Mouse (Mus musculus): ENCODE data around the gene Hnrnpm. TPM values are rescaled to one million over a fixed set of nuclear protein-coding genes. Genes with fewer than 3 reads are reported as not detected.

Hnrnpm gene
- polyA plus RNA-seq, 1 experiment from 2014 or later, result 145 TPM

- 76% methylated on average over 3 of the region's 3 CpGs for WGBS
- no peaks in the 10 kb centered on the region for H3K4me1 ChIP-seq (replicated peaks; ENCODE audit: control insufficient read depth, insufficient read depth, low read length)
- H3K27ac ChIP-seq (ENCODE audit: low read depth, low read length), result no peak overlapping the region
- no peaks in the 10 kb centered on the region for H3K9me3 ChIP-seq (ENCODE audit: control insufficient read depth)
- H3K27me3 ChIP-seq (replicated peaks; ENCODE audit: control insufficient read depth, insufficient read depth, low read length), result no peaks in the 10 kb centered on the region
- ATAC-seq, result no peak
- no peak overlapping the region for H3K4me2 ChIP-seq (replicated peaks; ENCODE audit: low read depth)
- no peak overlapping the region for H3K4me3 ChIP-seq (ENCODE audit: low read depth, low read length)
- no peak for TF ChIP-seq CTCF (IDR thresholded peaks at IDR 0.05; ENCODE audit: low read depth)
- H3K9ac ChIP-seq (ENCODE audit: low read depth, low read length), result no peak overlapping the region
- peaks cover 32% of the 10 kb centered on the region for H3K36me3 ChIP-seq (ENCODE audit: control insufficient read depth, insufficient read depth)
Measured at GRCm38 (mm10) chr17:33709834-33710233, 23.2 kb upstream of the Hnrnpm start.

- H3K4me2 ChIP-seq (replicated peaks; ENCODE audit: low read depth), result no peak overlapping the region
- no peaks in the 10 kb centered on the region for H3K4me1 ChIP-seq (replicated peaks; ENCODE audit: control insufficient read depth, insufficient read depth, low read length)
- no peak overlapping the region for H3K27ac ChIP-seq (ENCODE audit: low read depth, low read length)
- no peak for ATAC-seq
- no peak for TF ChIP-seq CTCF (IDR thresholded peaks at IDR 0.05; ENCODE audit: low read depth)
- H3K27me3 ChIP-seq (replicated peaks; ENCODE audit: control insufficient read depth, insufficient read depth, low read length), result no peaks in the 10 kb centered on the region
- H3K4me3 ChIP-seq (ENCODE audit: low read depth, low read length), result no peak overlapping the region
- 90% methylated on average over 9 of the region's 9 CpGs for WGBS
- no peak overlapping the region for H3K9ac ChIP-seq (ENCODE audit: low read depth, low read length)
- H3K9me3 ChIP-seq (ENCODE audit: control insufficient read depth), result no peaks in the 10 kb centered on the region
- peaks cover 41% of the 10 kb centered on the region for H3K36me3 ChIP-seq (ENCODE audit: control insufficient read depth, insufficient read depth)
Measured at GRCm38 (mm10) chr17:33703091-33703490, 16.4 kb upstream of the Hnrnpm start.

GRCm38 (mm10) chr17:33702178-33702577 lies 15.5 kb upstream of the Hnrnpm start:
- no peak for ATAC-seq
- no peak for TF ChIP-seq CTCF (IDR thresholded peaks at IDR 0.05; ENCODE audit: low read depth)
- no peak overlapping the region for H3K27ac ChIP-seq (ENCODE audit: low read depth, low read length)
- no peaks in the 10 kb centered on the region for H3K9me3 ChIP-seq (ENCODE audit: control insufficient read depth)
- H3K4me1 ChIP-seq (replicated peaks; ENCODE audit: control insufficient read depth, insufficient read depth, low read length), result no peaks in the 10 kb centered on the region
- H3K27me3 ChIP-seq (replicated peaks; ENCODE audit: control insufficient read depth, insufficient read depth, low read length), result no peaks in the 10 kb centered on the region
- 80% methylated on average over 1 of the region's 1 CpGs for WGBS
- no peak overlapping the region for H3K4me3 ChIP-seq (ENCODE audit: low read depth, low read length)
- H3K4me2 ChIP-seq (replicated peaks; ENCODE audit: low read depth), result no peak overlapping the region
- H3K9ac ChIP-seq (ENCODE audit: low read depth, low read length), result no peak overlapping the region
- peaks cover 35% of the 10 kb centered on the region for H3K36me3 ChIP-seq (ENCODE audit: control insufficient read depth, insufficient read depth)

- Histone ChIP-seq H3K9me3 (ENCODE audit: control insufficient read depth) (no peaks in the 10 kb centered on the region), H3K9ac (ENCODE audit: low read depth, low read length) (no peak overlapping the region), H3K27me3 (replicated peaks; ENCODE audit: control insufficient read depth, insufficient read depth, low read length) (no peaks in the 10 kb centered on the region), H3K4me3 (ENCODE audit: low read depth, low read length) (no peak overlapping the region), H3K27ac (ENCODE audit: low read depth, low read length) (no peak overlapping the region), H3K36me3 (ENCODE audit: control insufficient read depth, insufficient read depth) (peaks cover 33% of the 10 kb centered on the region; the same call in 1 of the 2 replicates), H3K4me1 (replicated peaks; ENCODE audit: control insufficient read depth, insufficient read depth, low read length) (no peaks in the 10 kb centered on the region), H3K4me2 (replicated peaks; ENCODE audit: low read depth) (no peak overlapping the region)
- no peak for TF ChIP-seq CTCF (IDR thresholded peaks at IDR 0.05; ENCODE audit: low read depth)
- 85% methylated on average over 1 of the region's 1 CpGs for WGBS
- ATAC-seq, result no peak
Measured at GRCm38 (mm10) chr17:33695471-33695870, 8.8 kb upstream of the Hnrnpm start.

- peak overlapping the region; percentile 98 for H3K9ac ChIP-seq (ENCODE audit: low read depth, low read length)
- no peak for TF ChIP-seq CTCF (IDR thresholded peaks at IDR 0.05; ENCODE audit: low read depth)
- WGBS, result under 1% methylated on average over 41 of the region's 42 CpGs
- H3K9me3 ChIP-seq (ENCODE audit: control insufficient read depth), result no peaks in the 10 kb centered on the region
- peak; percentile 98 for ATAC-seq
- peaks cover 6% of the 10 kb centered on the region; the same call in 1 of the 2 replicates for H3K4me1 ChIP-seq (replicated peaks; ENCODE audit: control insufficient read depth, insufficient read depth, low read length)
- H3K27me3 ChIP-seq (replicated peaks; ENCODE audit: control insufficient read depth, insufficient read depth, low read length), result no peaks in the 10 kb centered on the region
- H3K36me3 ChIP-seq (ENCODE audit: control insufficient read depth, insufficient read depth), result no peaks in the 10 kb centered on the region
- H3K4me3 ChIP-seq (ENCODE audit: low read depth, low read length), result peak overlapping the region; percentile 87
- H3K27ac ChIP-seq (ENCODE audit: low read depth, low read length), result peak overlapping the region; percentile 94
- H3K4me2 ChIP-seq (replicated peaks; ENCODE audit: low read depth), result peak overlapping the region; percentile 78
Measured at GRCm38 (mm10) chr17:33685249-33685653, 1.4 kb downstream of the Hnrnpm start.

DNA sequence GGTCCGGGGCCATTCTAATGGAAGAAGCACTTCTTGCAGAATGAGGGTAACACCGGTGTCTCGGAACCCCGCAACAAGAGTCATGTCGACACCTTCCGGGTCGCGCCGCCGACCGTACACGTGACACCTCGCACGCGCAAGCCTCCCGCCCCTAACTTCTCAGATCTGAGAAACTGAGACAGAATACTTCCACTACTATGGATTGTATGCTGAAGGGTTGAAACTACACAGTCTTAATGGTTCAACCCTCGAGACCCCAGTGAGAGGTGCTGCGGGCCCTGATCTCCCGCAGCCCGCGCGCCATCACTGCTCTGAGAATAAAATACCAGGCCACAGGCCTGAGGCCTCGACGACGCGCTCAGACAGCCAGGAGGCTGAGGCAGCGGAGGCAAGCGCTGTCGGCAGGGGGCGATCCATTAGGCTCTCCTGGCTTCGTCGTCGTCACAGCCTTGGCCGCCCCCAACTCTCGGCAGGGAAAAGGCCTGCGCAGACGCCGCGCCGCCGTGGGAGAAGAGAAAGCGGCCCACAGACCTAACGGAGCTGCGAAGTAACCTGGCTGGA lies 1.9 kb downstream of the Hnrnpm start:
- Histone ChIP-seq H3K4me3 (ENCODE audit: low read depth, low read length) (peak overlapping the region; percentile 87), H3K9ac (ENCODE audit: low read depth, low read length) (peak overlapping the region; percentile 98), H3K9me3 (ENCODE audit: control insufficient read depth) (no peaks in the 10 kb centered on the region), H3K4me1 (replicated peaks; ENCODE audit: control insufficient read depth, insufficient read depth, low read length) (peaks cover 8% of the 10 kb centered on the region; the same call in 1 of the 2 replicates), H3K27ac (ENCODE audit: low read depth, low read length) (peak overlapping the region; percentile 94), H3K27me3 (replicated peaks; ENCODE audit: control insufficient read depth, insufficient read depth, low read length) (no peaks in the 10 kb centered on the region), H3K36me3 (ENCODE audit: control insufficient read depth, insufficient read depth) (no peaks in the 10 kb centered on the region), H3K4me2 (replicated peaks; ENCODE audit: low read depth) (peak overlapping the region; percentile 78)
- ATAC-seq, result peak; percentile 74
- TF ChIP-seq CTCF (IDR thresholded peaks at IDR 0.05; ENCODE audit: low read depth), result peak; percentile 74
- WGBS, result under 1% methylated on average over 42 of the region's 44 CpGs

Measured in intestine, postnatal 0 days (tissue).